Mouse (Mus musculus): Measurements from ENCODE around the gene Rrbp1. TPM values are rescaled to one million over a fixed set of nuclear protein-coding genes. Genes with fewer than 3 reads are reported as not detected.

The Rrbp1 gene
- polyA plus RNA-seq, 1 experiment from 2014 or later: 20.8 TPM

- H3K36me3 ChIP-seq (ENCODE audit: control insufficient read depth, insufficient read depth): peaks cover 32% of the 10 kb centered on the region
- no peak overlapping the region for H3K4me2 ChIP-seq (ENCODE audit: low read length)
- H3K27me3 ChIP-seq (replicated peaks; ENCODE audit: control insufficient read depth, insufficient read depth, low read length): no peaks in the 10 kb centered on the region
- no peak overlapping the region for H3K27ac ChIP-seq (ENCODE audit: low read length)
- no peak overlapping the region for H3K9ac ChIP-seq (replicated peaks; ENCODE audit: low read depth, low read length)
- 88% methylated on average over 5 of the region's 5 CpGs for WGBS
- H3K4me3 ChIP-seq (replicated peaks; ENCODE audit: low read length): no peak overlapping the region
- H3K4me1 ChIP-seq (replicated peaks; ENCODE audit: control insufficient read depth, insufficient read depth, low read length): no peaks in the 10 kb centered on the region
- no peaks in the 10 kb centered on the region for H3K9me3 ChIP-seq (ENCODE audit: control insufficient read depth, low read length)
- ATAC-seq: no peak
These were observed 59.3 kb downstream of the Rrbp1 start for GRCm38 (mm10) chr2:143951546-143952315.

GRCm38 (mm10) chr2:143951028-143951420 is 60.0 kb downstream of the Rrbp1 start:
- Histone ChIP-seq H3K4me3 (replicated peaks; ENCODE audit: low read length) (no peak overlapping the region), H3K27ac (ENCODE audit: low read length) (no peak overlapping the region), H3K9ac (replicated peaks; ENCODE audit: low read depth, low read length) (no peak overlapping the region), H3K27me3 (replicated peaks; ENCODE audit: control insufficient read depth, insufficient read depth, low read length) (no peaks in the 10 kb centered on the region), H3K36me3 (ENCODE audit: control insufficient read depth, insufficient read depth) (peaks cover 32% of the 10 kb centered on the region), H3K4me2 (ENCODE audit: low read length) (no peak overlapping the region), H3K4me1 (replicated peaks; ENCODE audit: control insufficient read depth, insufficient read depth, low read length) (no peaks in the 10 kb centered on the region), H3K9me3 (ENCODE audit: control insufficient read depth, low read length) (no peaks in the 10 kb centered on the region)
- ATAC-seq: no peak
- 93% methylated on average over 1 of the region's 1 CpGs for WGBS

DNA sequence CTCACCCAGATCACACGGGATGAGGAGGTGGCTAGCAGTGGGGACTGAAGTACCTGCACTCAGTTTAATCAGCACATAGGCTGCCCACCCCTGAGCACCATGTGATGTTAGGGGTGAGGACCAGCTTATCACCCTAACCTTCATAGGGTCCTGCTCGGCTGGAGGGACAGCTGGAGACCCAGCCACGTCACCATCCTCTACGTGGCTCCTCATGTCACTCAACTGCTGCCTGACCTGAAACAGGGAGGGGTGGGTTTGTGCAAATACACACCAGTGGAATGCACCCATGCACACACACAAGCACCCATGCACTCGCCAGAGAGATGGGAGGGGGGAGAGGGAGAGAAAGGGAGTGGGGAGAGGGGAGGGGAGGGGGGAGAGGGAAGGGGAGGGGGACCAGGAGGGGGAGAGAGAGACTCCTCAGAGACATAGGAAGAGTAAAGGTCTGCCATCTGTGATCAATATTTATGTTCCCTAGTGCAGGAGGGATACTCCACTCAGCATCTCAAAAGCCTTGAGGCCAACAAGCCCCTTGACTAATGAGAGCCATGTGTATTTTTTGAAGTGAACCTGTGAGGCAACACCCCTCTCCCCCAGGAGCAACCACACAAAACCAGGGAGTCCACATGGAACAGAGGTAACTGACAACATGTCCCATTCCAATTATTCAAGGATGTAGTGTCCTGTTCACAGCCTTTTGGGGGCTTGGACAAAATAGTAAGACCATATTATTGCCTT is 60.6 kb downstream of the Rrbp1 start:
- H3K9ac ChIP-seq (replicated peaks; ENCODE audit: low read depth, low read length): no peak overlapping the region
- no peak overlapping the region for H3K4me3 ChIP-seq (replicated peaks; ENCODE audit: low read length)
- 91% methylated on average over 5 of the region's 5 CpGs for WGBS
- H3K9me3 ChIP-seq (ENCODE audit: control insufficient read depth, low read length): no peaks in the 10 kb centered on the region
- ATAC-seq: no peak
- H3K4me1 ChIP-seq (replicated peaks; ENCODE audit: control insufficient read depth, insufficient read depth, low read length): no peaks in the 10 kb centered on the region
- peaks cover 31% of the 10 kb centered on the region for H3K36me3 ChIP-seq (ENCODE audit: control insufficient read depth, insufficient read depth)
- no peak overlapping the region for H3K27ac ChIP-seq (ENCODE audit: low read length)
- H3K4me2 ChIP-seq (ENCODE audit: low read length): no peak overlapping the region
- H3K27me3 ChIP-seq (replicated peaks; ENCODE audit: control insufficient read depth, insufficient read depth, low read length): no peaks in the 10 kb centered on the region

GRCm38 (mm10) chr2:143949217-143949616 is 61.8 kb downstream of the Rrbp1 start:
- Histone ChIP-seq H3K4me1 (replicated peaks; ENCODE audit: control insufficient read depth, insufficient read depth, low read length) (no peaks in the 10 kb centered on the region), H3K9ac (replicated peaks; ENCODE audit: low read depth, low read length) (no peak overlapping the region), H3K36me3 (ENCODE audit: control insufficient read depth, insufficient read depth) (peaks cover 35% of the 10 kb centered on the region), H3K27ac (ENCODE audit: low read length) (no peak overlapping the region), H3K27me3 (replicated peaks; ENCODE audit: control insufficient read depth, insufficient read depth, low read length) (no peaks in the 10 kb centered on the region), H3K9me3 (ENCODE audit: control insufficient read depth, low read length) (no peaks in the 10 kb centered on the region), H3K4me3 (replicated peaks; ENCODE audit: low read length) (no peak overlapping the region), H3K4me2 (ENCODE audit: low read length) (no peak overlapping the region)
- ATAC-seq: no peak
- WGBS: 96% methylated on average over 6 of the region's 6 CpGs

DNA sequence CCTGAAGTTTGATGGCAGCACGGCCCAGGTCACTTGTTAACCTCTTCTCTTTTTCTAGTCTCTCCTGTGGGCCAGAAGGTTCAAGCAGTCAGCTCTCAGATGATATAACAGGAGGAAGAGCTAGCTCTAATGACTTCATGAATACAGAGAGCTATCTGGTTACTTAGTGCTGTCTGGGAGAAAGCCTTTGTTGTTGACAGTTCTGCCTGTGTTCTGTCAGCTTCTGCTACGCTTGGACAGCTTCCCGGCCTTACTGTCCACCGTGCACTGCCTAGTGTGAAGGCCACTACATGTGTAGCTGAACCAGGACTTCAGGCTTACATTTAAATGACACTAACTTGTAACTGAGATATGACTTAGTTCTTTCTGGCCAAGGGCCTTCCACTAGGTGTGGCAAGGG is 62.6 kb downstream of the Rrbp1 start:
- Histone ChIP-seq H3K4me2 (ENCODE audit: low read length) (no peak overlapping the region), H3K9ac (replicated peaks; ENCODE audit: low read depth, low read length) (no peak overlapping the region), H3K9me3 (ENCODE audit: control insufficient read depth, low read length) (no peaks in the 10 kb centered on the region), H3K4me3 (replicated peaks; ENCODE audit: low read length) (no peak overlapping the region), H3K4me1 (replicated peaks; ENCODE audit: control insufficient read depth, insufficient read depth, low read length) (no peaks in the 10 kb centered on the region), H3K27me3 (replicated peaks; ENCODE audit: control insufficient read depth, insufficient read depth, low read length) (no peaks in the 10 kb centered on the region), H3K36me3 (ENCODE audit: control insufficient read depth, insufficient read depth) (peaks cover 35% of the 10 kb centered on the region), H3K27ac (ENCODE audit: low read length) (no peak overlapping the region)
- ATAC-seq: no peak
- 94% methylated on average over 4 of the region's 4 CpGs for WGBS

GRCm38 (mm10) chr2:143947981-143948380 is 63.1 kb downstream of the Rrbp1 start:
- 92% methylated on average over 3 of the region's 3 CpGs for WGBS
- H3K4me3 ChIP-seq (replicated peaks; ENCODE audit: low read length): no peak overlapping the region
- H3K9ac ChIP-seq (replicated peaks; ENCODE audit: low read depth, low read length): no peak overlapping the region
- no peak overlapping the region for H3K4me2 ChIP-seq (ENCODE audit: low read length)
- H3K27me3 ChIP-seq (replicated peaks; ENCODE audit: control insufficient read depth, insufficient read depth, low read length): no peaks in the 10 kb centered on the region
- no peaks in the 10 kb centered on the region for H3K9me3 ChIP-seq (ENCODE audit: control insufficient read depth, low read length)
- H3K36me3 ChIP-seq (ENCODE audit: control insufficient read depth, insufficient read depth): peaks cover 38% of the 10 kb centered on the region
- no peaks in the 10 kb centered on the region for H3K4me1 ChIP-seq (replicated peaks; ENCODE audit: control insufficient read depth, insufficient read depth, low read length)
- H3K27ac ChIP-seq (ENCODE audit: low read length): no peak overlapping the region
- no peak for ATAC-seq

GRCm38 (mm10) chr2:143946399-143946798 is 64.7 kb downstream of the Rrbp1 start:
- no peaks in the 10 kb centered on the region for H3K9me3 ChIP-seq (ENCODE audit: control insufficient read depth, low read length)
- peaks cover 32% of the 10 kb centered on the region for H3K36me3 ChIP-seq (ENCODE audit: control insufficient read depth, insufficient read depth)
- H3K27ac ChIP-seq (ENCODE audit: low read length): no peak overlapping the region
- WGBS: 91% methylated on average over 2 of the region's 2 CpGs
- no peaks in the 10 kb centered on the region for H3K4me1 ChIP-seq (replicated peaks; ENCODE audit: control insufficient read depth, insufficient read depth, low read length)
- no peak overlapping the region for H3K4me2 ChIP-seq (ENCODE audit: low read length)
- H3K27me3 ChIP-seq (replicated peaks; ENCODE audit: control insufficient read depth, insufficient read depth, low read length): no peaks in the 10 kb centered on the region
- H3K4me3 ChIP-seq (replicated peaks; ENCODE audit: low read length): no peak overlapping the region
- no peak for ATAC-seq
- H3K9ac ChIP-seq (replicated peaks; ENCODE audit: low read depth, low read length): no peak overlapping the region

GRCm38 (mm10) chr2:143945466-143946075 is 65.5 kb downstream of the Rrbp1 start:
- WGBS: 93% methylated on average over 7 of the region's 7 CpGs
- Histone ChIP-seq H3K36me3 (ENCODE audit: control insufficient read depth, insufficient read depth) (peaks cover 30% of the 10 kb centered on the region), H3K4me1 (replicated peaks; ENCODE audit: control insufficient read depth, insufficient read depth, low read length) (no peaks in the 10 kb centered on the region), H3K27me3 (replicated peaks; ENCODE audit: control insufficient read depth, insufficient read depth, low read length) (no peaks in the 10 kb centered on the region), H3K4me2 (ENCODE audit: low read length) (no peak overlapping the region), H3K27ac (ENCODE audit: low read length) (no peak overlapping the region), H3K9ac (replicated peaks; ENCODE audit: low read depth, low read length) (no peak overlapping the region), H3K4me3 (replicated peaks; ENCODE audit: low read length) (no peak overlapping the region), H3K9me3 (ENCODE audit: control insufficient read depth, low read length) (no peaks in the 10 kb centered on the region)
- 0 out of 2 replicates have a peak, but pooled peaks have one; percentile 26 for ATAC-seq

GRCm38 (mm10) chr2:143944796-143945195 is 66.3 kb downstream of the Rrbp1 start:
- Histone ChIP-seq H3K27me3 (replicated peaks; ENCODE audit: control insufficient read depth, insufficient read depth, low read length) (no peaks in the 10 kb centered on the region), H3K27ac (ENCODE audit: low read length) (no peak overlapping the region), H3K9me3 (ENCODE audit: control insufficient read depth, low read length) (no peaks in the 10 kb centered on the region), H3K4me1 (replicated peaks; ENCODE audit: control insufficient read depth, insufficient read depth, low read length) (no peaks in the 10 kb centered on the region), H3K36me3 (ENCODE audit: control insufficient read depth, insufficient read depth) (peaks cover 33% of the 10 kb centered on the region), H3K9ac (replicated peaks; ENCODE audit: low read depth, low read length) (no peak overlapping the region), H3K4me3 (replicated peaks; ENCODE audit: low read length) (no peak overlapping the region), H3K4me2 (ENCODE audit: low read length) (no peak overlapping the region)
- no peak for ATAC-seq
- WGBS: 95% methylated on average over 3 of the region's 3 CpGs

Measured in forebrain, embryonic 16.5 days (tissue).